Mouse (Mus musculus) olfactory bulb, adult 2 months (tissue): Measurements from ENCODE around the gene Siah2. TPM values are rescaled to one million over a fixed set of nuclear protein-coding genes. Genes with fewer than 3 reads are reported as not detected.

Source experiments
- H3K27ac ChIP-seq: fragments of 200-500 bp; 2 replicates; pipeline ENCODE4 v1.5.1; 2012; ENCODE audit warnings: low read depth, low read length; ENCODE audit not compliant: insufficient read depth
- H3K4me1 ChIP-seq: fragments of 200-500 bp; 2 replicates; pipeline ENCODE4 v1.6.1; 2012; ENCODE audit warnings: low read length; ENCODE audit not compliant: control insufficient read depth, insufficient read depth
- H3K4me3 ChIP-seq: fragments of 200-500 bp; 2 replicates; pipeline ENCODE4 v1.5.1; 2012; ENCODE audit warnings: mild to moderate bottlenecking, low read depth, low read length, moderate library complexity; ENCODE audit not compliant: insufficient read depth
- CTCF ChIP-seq: fragments of 200-500 bp; IDR thresholded peaks from 2 replicates; pipeline ENCODE4 v1.5.1; 2012; ENCODE audit warnings: low read depth, mild to moderate bottlenecking, low read length, moderate library complexity; ENCODE audit not compliant: insufficient read depth
- POLR2A ChIP-seq: fragments of 200-500 bp; IDR thresholded peaks from 2 replicates; pipeline ENCODE4 v1.6.1; 2012; ENCODE audit warnings: mild to moderate bottlenecking, low read depth, low read length, moderate library complexity; ENCODE audit not compliant: insufficient read depth
- WGBS: fragments of 180-500 bp; shearing (Covaris S2); methylation state at CpG from one replicate; pipeline ENCODE4 v1.1.7; 2018; 5-methylcytosine and 5-hydroxymethylcytosine counted together
- polyA plus RNA-seq: library from polyadenylated mRNA; stranded (reverse); fragments of >200 nt; gene quantifications from 2 replicates; pipeline ENCODE4 v1.2.4, GENCODE M21; 2012; ENCODE audit warnings: low replicate concordance; ENCODE audit not compliant: missing spikeins, insufficient read depth, insufficient read length

The Siah2 gene
- polyA plus RNA-seq, 1 experiment, result not detected

DNA sequence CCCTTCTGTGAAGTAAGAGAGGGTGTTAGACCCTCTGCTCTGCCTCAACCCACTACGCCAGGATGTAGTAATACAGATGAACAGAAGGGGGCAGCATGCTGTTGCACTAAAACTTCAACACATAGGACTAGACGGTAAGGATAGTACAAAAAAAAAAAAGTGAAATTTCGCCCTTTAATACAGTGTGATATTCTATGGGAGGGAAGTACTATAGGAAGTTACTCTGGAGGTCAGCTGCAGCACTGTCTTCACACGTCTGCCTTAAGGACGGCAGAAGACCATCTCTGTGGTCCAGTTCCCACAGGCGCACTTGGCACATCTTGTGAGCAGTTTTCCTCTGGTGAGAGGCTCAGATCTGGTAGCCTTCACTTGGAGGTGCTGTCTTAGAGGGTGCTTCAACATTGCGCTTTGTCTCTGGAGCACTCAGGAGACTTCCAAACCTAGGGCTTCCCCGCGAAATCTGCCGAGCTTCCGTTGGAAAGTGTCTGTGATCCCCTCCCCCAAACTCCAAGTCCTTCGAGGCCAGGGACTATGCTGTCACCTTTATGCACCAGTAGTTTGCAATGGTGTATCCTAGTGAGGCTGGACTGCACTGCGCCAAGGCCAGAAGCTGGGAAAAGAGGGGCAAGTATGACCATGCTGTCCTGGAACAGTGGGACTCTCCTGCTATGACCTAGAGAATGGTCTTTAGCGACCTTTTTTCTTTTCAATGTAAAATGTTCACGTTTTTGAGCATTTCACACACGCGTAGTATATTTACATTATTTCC, 36.7 kb downstream of the Siah2 start:
- no peak overlapping the region for H3K4me3 ChIP-seq
- 50% methylated on average over 17 of the region's 17 CpGs for WGBS
- TF ChIP-seq POLR2A, result no peak
- TF ChIP-seq CTCF, result no peak
- H3K27ac ChIP-seq, result no peak overlapping the region
- H3K4me1 ChIP-seq, result peaks cover 2% of the 10 kb centered on the region; the same call in 1 of the 2 replicates

DNA sequence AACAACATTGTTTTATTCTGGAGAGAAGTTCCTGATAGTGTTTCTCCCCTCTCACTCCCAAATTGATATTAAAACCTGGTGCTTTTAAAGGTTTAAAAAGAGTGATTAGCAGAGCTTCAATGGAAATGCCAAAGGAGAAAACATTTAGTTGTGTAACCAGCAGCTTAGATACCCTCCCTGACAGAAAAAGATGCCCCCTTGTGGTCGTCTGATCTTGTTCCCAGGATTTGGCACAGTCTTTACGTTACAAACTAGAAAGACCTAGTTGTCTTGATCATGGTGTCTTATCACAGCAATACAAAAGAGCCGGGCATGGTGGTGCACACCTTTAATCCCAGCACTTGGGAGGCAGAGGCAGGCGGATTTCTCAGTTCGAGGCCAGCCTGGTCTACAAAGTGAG, 38.3 kb downstream of the Siah2 start:
- no peak overlapping the region for H3K27ac ChIP-seq
- peaks cover 2% of the 10 kb centered on the region; the same call in 1 of the 2 replicates for H3K4me1 ChIP-seq
- no peak for TF ChIP-seq POLR2A
- 67% methylated on average over 5 of the region's 5 CpGs for WGBS
- no peak overlapping the region for H3K4me3 ChIP-seq

DNA sequence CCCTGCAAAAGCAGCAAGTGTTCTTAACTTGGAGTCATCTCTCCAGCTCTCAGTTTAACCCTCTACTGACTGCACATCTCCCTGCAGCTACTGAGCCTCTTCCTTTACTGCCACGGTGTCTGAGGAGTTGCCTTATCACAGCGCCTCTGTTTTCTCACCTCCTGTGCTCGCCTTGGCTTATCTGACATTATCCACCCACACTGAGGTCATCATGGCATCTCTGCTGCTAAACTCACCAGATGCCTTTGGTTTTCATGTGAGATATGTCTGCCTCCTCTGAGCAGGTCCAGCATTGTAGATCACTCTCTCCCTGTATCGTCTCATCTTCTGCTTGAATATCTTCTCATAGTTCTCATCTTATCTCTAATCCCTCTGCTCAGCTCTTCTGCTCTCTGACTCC, 41.9 kb downstream of the Siah2 start:
- 93% methylated on average over 4 of the region's 4 CpGs for WGBS
- no peak for TF ChIP-seq CTCF
- no peak for TF ChIP-seq POLR2A
- Histone ChIP-seq H3K4me1 (no peaks in the 10 kb centered on the region), H3K27ac (no peak overlapping the region), H3K4me3 (no peak overlapping the region)

DNA sequence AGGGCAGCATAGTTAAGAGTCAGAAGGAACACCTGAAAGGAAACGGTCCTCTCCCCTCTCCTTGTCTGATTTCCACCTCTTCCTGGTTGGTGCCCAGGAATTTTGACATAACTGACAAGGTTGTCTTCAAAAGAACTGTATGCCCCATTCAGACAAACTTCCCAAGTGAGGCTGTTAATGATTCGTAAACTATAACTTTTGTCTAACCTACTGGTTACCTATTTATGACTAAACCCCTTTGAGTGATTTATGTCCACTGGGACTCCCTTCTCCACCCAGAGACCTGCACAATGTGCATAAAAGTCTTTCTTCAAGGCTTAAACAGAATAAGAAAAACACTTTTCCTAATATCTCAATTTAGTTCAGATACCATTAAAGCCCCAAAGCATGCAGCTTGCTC, 45.0 kb downstream of the Siah2 start:
- H3K27ac ChIP-seq, result no peak overlapping the region
- 93% methylated on average over 2 of the region's 2 CpGs for WGBS
- H3K4me3 ChIP-seq, result no peak overlapping the region
- no peaks in the 10 kb centered on the region for H3K4me1 ChIP-seq
- TF ChIP-seq CTCF, result no peak

DNA sequence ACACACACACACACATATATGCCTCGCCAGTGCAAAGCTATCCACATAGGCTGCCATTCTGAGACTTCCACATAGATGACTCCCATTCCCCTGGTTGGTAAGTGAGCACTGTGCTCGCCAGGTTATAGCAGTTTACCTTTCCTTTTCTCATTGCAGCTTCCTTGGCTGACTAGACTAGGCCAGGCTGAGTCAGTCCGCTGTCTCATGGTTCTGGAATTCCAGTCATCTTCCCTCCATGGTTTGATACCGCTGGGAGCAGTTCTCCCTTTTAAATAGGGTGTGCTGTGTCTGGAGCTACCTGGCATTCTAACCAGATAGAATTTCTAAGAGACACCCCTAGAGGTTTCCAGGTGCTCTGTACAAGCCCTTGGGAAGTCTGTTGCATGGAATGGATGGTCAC, 46.0 kb downstream of the Siah2 start:
- 87% methylated on average over 4 of the region's 4 CpGs for WGBS
- no peak overlapping the region for H3K4me3 ChIP-seq
- H3K4me1 ChIP-seq, result no peaks in the 10 kb centered on the region
- no peak overlapping the region for H3K27ac ChIP-seq
- TF ChIP-seq CTCF (no peak), POLR2A (no peak)

DNA sequence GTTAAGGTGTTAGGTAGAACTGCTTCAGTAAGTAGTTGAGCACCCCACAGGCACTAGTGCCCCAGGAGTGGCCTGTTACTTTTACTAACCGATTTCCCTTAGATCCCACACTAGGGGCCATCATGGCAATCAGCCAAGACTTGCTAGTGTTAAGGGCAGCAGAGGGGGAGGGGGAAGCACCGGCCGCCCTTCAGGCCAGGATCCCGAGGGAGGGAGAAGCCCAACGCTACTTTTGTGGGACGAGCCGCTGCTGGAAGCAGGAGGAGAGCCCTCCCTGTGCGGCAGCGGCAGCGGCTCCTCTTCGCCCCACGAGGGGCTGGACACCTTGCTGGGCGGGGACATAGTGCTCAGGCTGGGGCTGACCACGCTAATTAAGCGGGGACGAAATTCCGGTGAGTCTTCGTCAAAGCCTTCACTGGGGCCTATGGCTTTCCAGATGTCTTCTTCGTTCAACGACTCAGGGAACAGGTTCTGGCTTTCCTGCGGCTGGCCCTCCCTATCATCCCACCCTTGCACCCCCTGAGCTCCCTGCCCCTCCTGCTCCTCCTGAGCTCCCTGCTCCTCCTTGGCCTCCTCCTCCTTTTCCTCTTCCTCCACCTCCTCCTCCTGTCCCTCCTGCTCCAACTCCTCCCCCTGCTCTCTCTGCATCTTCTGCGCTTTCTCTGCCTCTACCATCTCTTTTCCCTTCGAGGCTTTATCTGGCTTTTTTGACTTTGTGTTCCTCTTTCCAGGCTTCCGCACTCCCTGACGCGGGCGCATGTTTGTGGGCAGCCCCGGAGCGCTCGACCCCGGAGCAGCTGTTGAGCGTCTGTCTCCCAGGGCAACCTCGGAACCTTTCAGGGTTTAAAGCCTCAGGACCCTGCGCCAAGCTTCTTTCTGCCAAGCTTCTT, 55.5 kb downstream of the Siah2 start, which contains the start of gene Erich6:
Gene Erich6 (minus strand): TSS at position 802 of the 890 bp plus-strand sequence.
- peak within 1 kb of the TSS; percentile 54 for H3K4me3 ChIP-seq
- peaks cover 10% of the 10 kb centered on the region for H3K4me1 ChIP-seq
- no peak for TF ChIP-seq POLR2A
- no peak for TF ChIP-seq CTCF
- under 1% methylated on average over 34 of the region's 34 CpGs for WGBS
- H3K27ac ChIP-seq, result no peak within 1 kb of the TSS

DNA sequence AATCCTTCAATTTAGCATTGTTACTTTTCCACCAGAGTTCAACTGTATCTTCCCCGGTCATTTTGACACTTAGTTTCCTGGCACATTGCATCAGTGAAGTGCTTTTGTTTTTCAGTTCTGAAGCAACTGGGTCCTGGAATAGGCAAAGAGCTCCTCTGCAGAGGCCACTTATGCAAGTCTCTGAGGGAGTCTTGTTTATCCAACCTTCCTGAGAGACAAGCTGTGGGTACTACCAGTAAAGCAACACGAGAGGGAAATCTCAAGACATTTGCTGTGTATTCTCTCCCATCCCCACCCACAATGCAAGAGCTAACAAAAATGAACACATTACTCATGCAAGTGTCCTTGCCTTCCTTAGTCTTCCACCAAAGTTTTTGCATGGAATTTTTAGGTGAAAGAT, 60.5 kb downstream of the Siah2 start:
- WGBS, result 76% methylated on average over 2 of the region's 2 CpGs
- Histone ChIP-seq H3K4me3 (no peak overlapping the region), H3K27ac (no peak overlapping the region), H3K4me1 (peaks cover 4% of the 10 kb centered on the region)
- TF ChIP-seq POLR2A (no peak), CTCF (no peak)

DNA sequence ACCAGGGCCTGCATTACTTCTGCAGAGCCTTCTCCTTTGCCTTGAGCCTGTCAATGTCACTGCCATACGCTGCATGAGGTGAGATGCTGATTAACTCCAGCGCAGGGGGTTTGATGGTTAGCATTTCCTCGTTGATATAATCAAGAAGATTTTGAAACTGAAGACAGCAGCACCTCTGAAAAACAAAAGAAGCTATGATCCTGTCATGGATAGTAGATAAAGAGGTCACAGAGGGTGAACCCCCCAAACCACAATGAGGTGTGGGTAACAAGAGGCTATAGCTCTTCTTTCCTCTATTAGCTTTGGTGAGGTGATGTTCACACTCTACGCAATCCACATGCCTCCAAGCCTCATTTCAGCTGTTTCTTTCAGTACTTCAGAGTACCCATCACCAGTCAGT, 67.2 kb downstream of the Siah2 start:
- Histone ChIP-seq H3K27ac (no peak overlapping the region), H3K4me1 (no peaks in the 10 kb centered on the region), H3K4me3 (no peak overlapping the region)
- 92% methylated on average over 4 of the region's 4 CpGs for WGBS
- no peak for TF ChIP-seq CTCF

Other genes with a start within 250 kb of the Siah2 start
- gene Eif2a, start 166.6 kb downstream of the Siah2 start, polyA plus RNA-seq, result not detected in 2 replicates
- gene Serp1, start 166.5 kb downstream of the Siah2 start, polyA plus RNA-seq, result not detected in 2 replicates
- not detected in 2 replicates for gene Selenot, start 115.8 kb downstream of the Siah2 start, polyA plus RNA-seq
- not detected in 2 replicates for gene Erich6, start 55.2 kb downstream of the Siah2 start, polyA plus RNA-seq
- gene Mindy4b-ps, start 129.9 kb upstream of the Siah2 start, polyA plus RNA-seq, result not detected in 2 replicates
- gene Clrn1, start 192.9 kb upstream of the Siah2 start, polyA plus RNA-seq, result not detected in 2 replicates